Mouse (Mus musculus) left cerebral cortex, adult 11 months (tissue): ENCODE results near the gene Col8a2.
A peak's percentile ranks its signal among the peaks of the same experiment; 100 is the strongest.

Experiments used
- DNase-seq: peaks from one replicate; pipeline ENCODE4 v3.0.0; 2022; ENCODE audit warnings: low spot score

Col8a2 gene

GRCm38 (mm10) chr4:126301584-126302309 lies 15.2 kb downstream of the Col8a2 start:
- DNase-seq: no peak

GRCm38 (mm10) chr4:126303877-126304276 lies 17.3 kb downstream of the Col8a2 start:
- no peak for DNase-seq

- no peak for DNase-seq
Observed at GRCm38 (mm10) chr4:126305428-126305827, 18.8 kb downstream of the Col8a2 start.

GRCm38 (mm10) chr4:126306058-126306457 lies 19.5 kb downstream of the Col8a2 start:
- DNase-seq: no peak

- DNase-seq: no peak
Observed at GRCm38 (mm10) chr4:126306827-126307226, 20.2 kb downstream of the Col8a2 start.

GRCm38 (mm10) chr4:126309211-126309921 lies 22.8 kb downstream of the Col8a2 start:
- DNase-seq: no peak

GRCm38 (mm10) chr4:126309922-126310309 lies 23.3 kb downstream of the Col8a2 start:
- DNase-seq: peak; percentile 75

- DNase-seq: no peak
Observed at GRCm38 (mm10) chr4:126310344-126310743, 23.8 kb downstream of the Col8a2 start.

GRCm38 (mm10) chr4:126311566-126312200 lies 25.1 kb downstream of the Col8a2 start:
- DNase-seq: no peak

GRCm38 (mm10) chr4:126313202-126313601 lies 26.6 kb downstream of the Col8a2 start:
- no peak for DNase-seq

- no peak for DNase-seq
Observed at GRCm38 (mm10) chr4:126314393-126314792, 27.8 kb downstream of the Col8a2 start.

- DNase-seq: no peak
Observed at GRCm38 (mm10) chr4:126315931-126316330, 29.3 kb downstream of the Col8a2 start.

- DNase-seq: no peak
Observed at GRCm38 (mm10) chr4:126316443-126317040, 29.9 kb downstream of the Col8a2 start.

GRCm38 (mm10) chr4:126319806-126320205 lies 33.2 kb downstream of the Col8a2 start:
- no peak for DNase-seq

GRCm38 (mm10) chr4:126321111-126321853 lies 34.7 kb downstream of the Col8a2 start, which contains the start of gene Adprhl2:
Gene Adprhl2 (minus strand): TSS chr4:126321703.
- DNase-seq: peak; percentile 93

GRCm38 (mm10) chr4:126321854-126322511 lies 35.4 kb downstream of the Col8a2 start:
- no peak for DNase-seq

GRCm38 (mm10) chr4:126322646-126323045 lies 36.1 kb downstream of the Col8a2 start:
- no peak for DNase-seq

GRCm38 (mm10) chr4:126324861-126325260 lies 38.3 kb downstream of the Col8a2 start:
- no peak for DNase-seq

- no peak for DNase-seq
Observed at GRCm38 (mm10) chr4:126325281-126325861, 38.8 kb downstream of the Col8a2 start, which contains the start of gene Tekt2. Gene Tekt2 (minus strand): TSS chr4:126325688.

GRCm38 (mm10) chr4:126326036-126326435 lies 39.4 kb downstream of the Col8a2 start:
- DNase-seq: no peak

- DNase-seq: no peak
Observed at GRCm38 (mm10) chr4:126330295-126330694, 43.7 kb downstream of the Col8a2 start.
